Mouse (Mus musculus): ENCODE measurements around the gene Lama2. TPM values are rescaled to one million over a fixed set of nuclear protein-coding genes. Genes with fewer than 3 reads are reported as not detected.
A peak's percentile ranks its signal among the peaks of the same experiment; 100 is the strongest.

Gene Lama2
- total and polyA plus RNA-seq, 2 experiments from 2014 or later = 5.6 to 18.2 TPM

DNA sequence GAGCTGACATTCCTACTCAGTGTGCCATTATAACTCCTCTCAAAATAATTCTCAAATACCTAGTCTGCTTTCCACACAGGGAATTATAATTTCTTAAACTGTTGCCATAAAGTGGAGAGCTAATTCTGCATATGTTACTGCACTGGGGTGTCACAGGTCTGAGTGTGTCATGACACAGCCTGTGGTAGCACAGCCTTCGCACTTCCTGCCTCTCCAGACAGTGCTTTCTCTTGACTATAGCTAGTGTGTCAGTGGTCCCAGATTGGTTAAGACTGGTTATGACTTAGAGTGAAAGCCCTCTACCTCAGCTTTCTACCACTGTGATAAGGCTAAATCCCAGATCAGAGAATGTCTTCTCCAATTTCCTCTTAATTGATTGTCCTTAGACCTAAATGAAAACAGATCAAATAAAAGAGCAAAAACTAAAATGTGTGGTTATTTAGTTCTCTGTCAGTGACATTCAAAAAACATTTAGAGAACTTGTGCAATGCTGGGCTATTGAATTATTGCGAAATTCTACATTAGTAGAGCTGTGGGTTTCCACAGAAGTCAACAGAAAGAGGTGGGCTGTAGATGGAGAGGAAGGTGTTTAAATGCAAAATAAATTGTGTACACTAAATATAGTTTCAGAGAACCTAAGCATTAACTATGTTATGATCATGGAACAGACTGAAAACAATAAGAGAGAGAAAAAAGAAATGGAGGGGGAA lies 502.5 kb downstream of the Lama2 start:
- Histone ChIP-seq H3K4me2 (ENCODE audit: low read depth, low read length) (no peak overlapping the region), H3K9ac (replicated peaks; ENCODE audit: low read length) (no peak overlapping the region), H3K4me1 (ENCODE audit: insufficient read depth, low read length) (no peaks in the 10 kb centered on the region), H3K36me3 (ENCODE audit: insufficient read depth, low read length) (no peaks in the 10 kb centered on the region), H3K9me3 (ENCODE audit: low read length) (no peaks in the 10 kb centered on the region), H3K4me3 (ENCODE audit: low read length) (no peak overlapping the region), H3K27me3 (ENCODE audit: insufficient read depth, low read length) (no peaks in the 10 kb centered on the region), H3K27ac (no peak overlapping the region)
- DNase-seq (ENCODE audit: low spot score) (no peak), ATAC-seq (no peak)
- 95% methylated on average over 2 of the region's 2 CpGs for WGBS
- no peak for TF ChIP-seq CTCF (IDR thresholded peaks at IDR 0.05; ENCODE audit: low read depth)

- no peak overlapping the region for H3K27ac ChIP-seq
- H3K4me1 ChIP-seq (ENCODE audit: insufficient read depth, low read length) = no peaks in the 10 kb centered on the region
- H3K4me2 ChIP-seq (ENCODE audit: low read depth, low read length) = no peak overlapping the region
- H3K27me3 ChIP-seq (ENCODE audit: insufficient read depth, low read length) = no peaks in the 10 kb centered on the region
- H3K9ac ChIP-seq (replicated peaks; ENCODE audit: low read length) = no peak overlapping the region
- 91% methylated on average over 3 of the region's 3 CpGs for WGBS
- no peak for TF ChIP-seq CTCF (IDR thresholded peaks at IDR 0.05; ENCODE audit: low read depth)
- H3K4me3 ChIP-seq (ENCODE audit: low read length) = no peak overlapping the region
- H3K36me3 ChIP-seq (ENCODE audit: insufficient read depth, low read length) = no peaks in the 10 kb centered on the region
- ATAC-seq = no peak
- DNase-seq (ENCODE audit: low spot score) = no peak
- no peaks in the 10 kb centered on the region for H3K9me3 ChIP-seq (ENCODE audit: low read length)
Observed at GRCm38 (mm10) chr10:27114131-27114530, 505.4 kb downstream of the Lama2 start.

- no peak for ATAC-seq
- DNase-seq (ENCODE audit: low spot score) = peak; percentile 27
- Histone ChIP-seq H3K9me3 (ENCODE audit: low read length) (no peaks in the 10 kb centered on the region), H3K27me3 (ENCODE audit: insufficient read depth, low read length) (no peaks in the 10 kb centered on the region), H3K4me1 (ENCODE audit: insufficient read depth, low read length) (no peaks in the 10 kb centered on the region), H3K4me2 (ENCODE audit: low read depth, low read length) (no peak overlapping the region), H3K9ac (replicated peaks; ENCODE audit: low read length) (no peak overlapping the region), H3K36me3 (ENCODE audit: insufficient read depth, low read length) (no peaks in the 10 kb centered on the region), H3K27ac (no peak overlapping the region), H3K4me3 (ENCODE audit: low read length) (no peak overlapping the region)
- WGBS = 54% methylated on average over 5 of the region's 5 CpGs
- no peak for TF ChIP-seq CTCF (IDR thresholded peaks at IDR 0.05; ENCODE audit: low read depth)
Observed at GRCm38 (mm10) chr10:27103811-27104210, 515.7 kb downstream of the Lama2 start.

DNA sequence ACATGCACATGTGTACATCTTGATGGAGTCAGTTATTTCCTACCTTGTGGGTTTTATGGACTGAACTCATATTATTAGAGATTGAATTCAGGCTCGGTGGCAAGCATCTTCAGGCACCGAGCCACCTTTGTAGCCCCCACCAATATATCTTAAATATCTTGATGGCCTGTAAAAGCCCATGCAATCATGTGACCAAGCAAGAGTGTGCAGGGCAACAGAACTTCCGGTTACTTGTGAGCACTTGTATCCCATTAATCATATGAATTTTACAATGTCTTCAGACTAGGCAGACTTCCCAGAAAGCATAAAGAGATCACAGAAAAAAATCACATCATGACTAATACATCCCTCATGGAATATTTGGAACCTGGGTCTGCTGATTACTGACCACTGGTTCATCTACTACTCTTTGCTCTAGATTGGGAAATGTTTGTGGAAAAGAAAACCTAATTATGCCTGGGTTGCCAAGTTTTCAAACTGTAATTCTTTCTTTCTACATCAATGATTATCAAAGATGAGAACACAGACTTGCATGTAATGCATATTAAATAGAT lies 517.7 kb downstream of the Lama2 start:
- Histone ChIP-seq H3K27me3 (ENCODE audit: insufficient read depth, low read length) (no peaks in the 10 kb centered on the region), H3K9me3 (ENCODE audit: low read length) (no peaks in the 10 kb centered on the region), H3K4me1 (ENCODE audit: insufficient read depth, low read length) (no peaks in the 10 kb centered on the region), H3K9ac (replicated peaks; ENCODE audit: low read length) (no peak overlapping the region), H3K36me3 (ENCODE audit: insufficient read depth, low read length) (no peaks in the 10 kb centered on the region), H3K4me2 (ENCODE audit: low read depth, low read length) (no peak overlapping the region), H3K27ac (no peak overlapping the region), H3K4me3 (ENCODE audit: low read length) (no peak overlapping the region)
- TF ChIP-seq CTCF (IDR thresholded peaks at IDR 0.05; ENCODE audit: low read depth) = no peak
- DNase-seq (ENCODE audit: low spot score) (no peak), ATAC-seq (no peak)
- 78% methylated on average over 3 of the region's 3 CpGs for WGBS

GRCm38 (mm10) chr10:27077113-27077512 lies 542.4 kb downstream of the Lama2 start:
- WGBS = 78% methylated on average over 2 of the region's 2 CpGs
- DNase-seq (ENCODE audit: low spot score) = no peak
- no peak for TF ChIP-seq CTCF (IDR thresholded peaks at IDR 0.05; ENCODE audit: low read depth)
- no peaks in the 10 kb centered on the region for H3K4me1 ChIP-seq (ENCODE audit: insufficient read depth, low read length)
- H3K9me3 ChIP-seq (ENCODE audit: low read length) = no peaks in the 10 kb centered on the region
- no peaks in the 10 kb centered on the region for H3K36me3 ChIP-seq (ENCODE audit: insufficient read depth, low read length)
- no peak overlapping the region for H3K27ac ChIP-seq
- no peak overlapping the region for H3K4me3 ChIP-seq (ENCODE audit: low read length)
- ATAC-seq = no peak
- H3K4me2 ChIP-seq (ENCODE audit: low read depth, low read length) = no peak overlapping the region
- H3K9ac ChIP-seq (replicated peaks; ENCODE audit: low read length) = no peak overlapping the region
- no peaks in the 10 kb centered on the region for H3K27me3 ChIP-seq (ENCODE audit: insufficient read depth, low read length)

DNA sequence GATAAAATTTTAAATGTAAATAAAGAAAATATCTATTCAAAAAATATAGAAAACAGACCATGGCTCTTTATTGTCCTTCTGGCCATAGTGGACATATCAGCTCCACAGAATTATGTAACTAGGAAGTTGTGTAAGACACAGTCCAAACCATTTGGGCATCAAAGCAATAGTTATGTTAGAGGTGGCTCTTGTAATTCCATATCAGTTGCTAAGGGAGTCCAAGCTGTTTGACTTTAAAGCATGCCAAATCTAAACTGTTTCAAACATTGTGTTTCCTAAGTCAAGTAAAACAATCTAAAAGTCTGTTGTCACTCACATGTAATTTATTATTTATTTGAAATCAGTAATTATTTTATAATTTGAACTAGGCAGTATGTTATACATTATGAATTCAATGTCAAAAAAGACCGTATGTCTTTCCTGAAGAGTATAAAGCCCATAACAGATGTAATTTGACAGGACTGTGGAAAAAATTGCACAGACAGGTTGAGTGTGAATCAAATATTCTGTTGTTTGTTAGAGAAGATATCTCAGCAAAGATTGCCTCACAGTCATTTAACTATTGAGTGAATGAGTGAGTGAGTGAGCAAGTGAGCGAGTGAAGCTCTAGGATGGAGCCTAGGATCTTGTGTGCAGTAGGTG lies 550.6 kb downstream of the Lama2 start:
- H3K4me1 ChIP-seq (ENCODE audit: insufficient read depth, low read length) = no peaks in the 10 kb centered on the region
- no peaks in the 10 kb centered on the region for H3K36me3 ChIP-seq (ENCODE audit: insufficient read depth, low read length)
- no peak overlapping the region for H3K4me3 ChIP-seq (ENCODE audit: low read length)
- no peaks in the 10 kb centered on the region for H3K27me3 ChIP-seq (ENCODE audit: insufficient read depth, low read length)
- H3K27ac ChIP-seq = no peak overlapping the region
- no peak for DNase-seq (ENCODE audit: low spot score)
- ATAC-seq = no peak
- TF ChIP-seq CTCF (IDR thresholded peaks at IDR 0.05; ENCODE audit: low read depth) = no peak
- H3K9ac ChIP-seq (replicated peaks; ENCODE audit: low read length) = no peak overlapping the region
- no peaks in the 10 kb centered on the region for H3K9me3 ChIP-seq (ENCODE audit: low read length)
- 83% methylated on average over 2 of the region's 2 CpGs for WGBS
- H3K4me2 ChIP-seq (ENCODE audit: low read depth, low read length) = no peak overlapping the region

DNA sequence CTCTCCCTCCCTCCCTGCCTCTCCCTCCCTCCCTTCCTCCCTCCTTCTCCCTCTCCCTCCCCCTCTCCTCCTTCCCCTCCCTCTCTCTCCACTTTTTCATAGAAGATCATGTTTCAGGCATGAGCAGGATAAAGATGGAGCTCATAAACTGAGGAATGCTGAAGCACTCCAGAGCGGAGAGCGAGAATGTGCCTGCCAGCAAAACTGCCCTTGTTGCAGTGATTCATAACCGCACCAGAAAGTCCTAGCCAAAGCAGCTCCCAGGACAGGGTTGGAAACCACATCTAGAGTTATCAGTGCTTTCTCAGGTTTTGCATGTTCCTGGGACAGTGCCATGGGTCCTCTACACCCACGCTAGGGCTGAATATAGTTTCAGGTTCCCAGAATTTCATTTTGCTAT lies 555.9 kb downstream of the Lama2 start:
- H3K27me3 ChIP-seq (ENCODE audit: insufficient read depth, low read length) = no peaks in the 10 kb centered on the region
- no peaks in the 10 kb centered on the region for H3K4me1 ChIP-seq (ENCODE audit: insufficient read depth, low read length)
- ATAC-seq (no peak), DNase-seq (ENCODE audit: low spot score) (no peak)
- no peak overlapping the region for H3K4me3 ChIP-seq (ENCODE audit: low read length)
- H3K9ac ChIP-seq (replicated peaks; ENCODE audit: low read length) = no peak overlapping the region
- WGBS = 79% methylated on average over 4 of the region's 4 CpGs
- H3K9me3 ChIP-seq (ENCODE audit: low read length) = no peaks in the 10 kb centered on the region
- H3K36me3 ChIP-seq (ENCODE audit: insufficient read depth, low read length) = no peaks in the 10 kb centered on the region
- H3K27ac ChIP-seq = no peak overlapping the region
- TF ChIP-seq CTCF (IDR thresholded peaks at IDR 0.05; ENCODE audit: low read depth) = no peak
- H3K4me2 ChIP-seq (ENCODE audit: low read depth, low read length) = no peak overlapping the region
